Mouse (Mus musculus): ENCODE measurements around the gene Hgf. TPM values are rescaled to one million over a fixed set of nuclear protein-coding genes. Genes with fewer than 3 reads are reported as not detected.

Gene Hgf
- polyA plus RNA-seq, 1 experiment from 2014 or later = 8.3 TPM

- Histone ChIP-seq H3K4me2 (ENCODE audit: low read depth, severe bottlenecking) (no peak overlapping the region), H3K4me1 (ENCODE audit: control insufficient read depth, insufficient read depth, low read length) (no peaks in the 10 kb centered on the region), H3K4me3 (ENCODE audit: low read depth, low read length) (no peak overlapping the region), H3K9me3 (ENCODE audit: control insufficient read depth, low read length) (no peaks in the 10 kb centered on the region), H3K27me3 (ENCODE audit: control insufficient read depth, insufficient read depth, low read length) (no peaks in the 10 kb centered on the region), H3K27ac (replicated peaks; ENCODE audit: low read depth, low read length) (no peak overlapping the region), H3K9ac (ENCODE audit: low read length) (no peak overlapping the region), H3K36me3 (ENCODE audit: control insufficient read depth, insufficient read depth, low read length) (no peaks in the 10 kb centered on the region)
- DNase-seq (ENCODE audit: low spot score) (no peak), ATAC-seq (ENCODE audit: insufficient number of reproducible peaks, low FRiP score, low TSS enrichment, low read depth) (no peak)
- 30% methylated on average over 7 of the region's 7 CpGs for WGBS
These were observed 100.7 kb downstream of the Hgf start for GRCm38 (mm10) chr5:16654022-16654421.

Other genes starting within 250 kb of the Hgf start
- not detected in 2 replicates for gene Gm28710, start 238.3 kb downstream of the Hgf start, polyA plus RNA-seq (2014; fragmentation: Nextera tagmentation; extraction: Ambion mirVana)

Measured in limb, embryonic 11.5 days (tissue).